Mouse (Mus musculus): ENCODE results near the gene Gm8126.
"Not testable (repeated sequence)": the region's sequence is repeated elsewhere in the genome, so short reads cannot be mapped to it uniquely, and the experiment has no call there.

The Gm8126 gene

DNA sequence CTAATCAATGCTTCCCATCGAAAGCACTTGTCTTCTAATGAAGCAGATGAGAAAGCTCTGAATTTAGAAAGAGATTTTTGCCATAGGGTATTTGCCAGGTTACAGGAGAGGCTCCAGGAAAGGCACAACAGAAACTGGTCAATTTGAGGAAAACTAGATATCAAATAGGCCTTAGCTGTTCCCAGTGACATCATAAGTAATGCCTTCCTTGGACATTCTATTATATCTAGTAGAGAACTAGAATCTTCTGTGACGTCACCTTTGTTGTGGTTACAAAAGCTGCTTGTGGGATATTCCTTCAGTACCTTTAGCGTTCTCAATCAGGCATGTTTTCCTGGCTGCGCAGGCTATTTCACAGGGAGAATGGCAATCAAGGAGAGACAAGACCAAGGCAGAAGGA, at the start of gene Gm8126:
Gm8126 (plus strand) TSS at position 301 of the 400 bp plus-strand sequence.
- DNase-seq (ENCODE audit: low read depth, low spot score) = not testable (repeated sequence)

GRCm38 (mm10) chr14:43235204-43235603, 23.2 kb upstream of the Gm8126 start, which contains the start of gene Gm8122:
Gene Gm8122, minus strand, starts transcription at chr14:43235304.
- not testable (repeated sequence) for DNase-seq (ENCODE audit: low read depth, low spot score)

- DNase-seq (ENCODE audit: low read depth, low spot score) = not testable (repeated sequence)
Observed at GRCm38 (mm10) chr14:43237769-43238168, 20.7 kb upstream of the Gm8126 start.

GRCm38 (mm10) chr14:43249611-43250170, 8.8 kb upstream of the Gm8126 start:
- not testable (repeated sequence) for DNase-seq (ENCODE audit: low read depth, low spot score)

- DNase-seq (ENCODE audit: low read depth, low spot score) = not testable (repeated sequence)
Observed at GRCm38 (mm10) chr14:43250549-43251253, 7.7 kb upstream of the Gm8126 start.

GRCm38 (mm10) chr14:43256511-43256910, 1.9 kb upstream of the Gm8126 start:
- DNase-seq (ENCODE audit: low read depth, low spot score) = not testable (repeated sequence)

DNA sequence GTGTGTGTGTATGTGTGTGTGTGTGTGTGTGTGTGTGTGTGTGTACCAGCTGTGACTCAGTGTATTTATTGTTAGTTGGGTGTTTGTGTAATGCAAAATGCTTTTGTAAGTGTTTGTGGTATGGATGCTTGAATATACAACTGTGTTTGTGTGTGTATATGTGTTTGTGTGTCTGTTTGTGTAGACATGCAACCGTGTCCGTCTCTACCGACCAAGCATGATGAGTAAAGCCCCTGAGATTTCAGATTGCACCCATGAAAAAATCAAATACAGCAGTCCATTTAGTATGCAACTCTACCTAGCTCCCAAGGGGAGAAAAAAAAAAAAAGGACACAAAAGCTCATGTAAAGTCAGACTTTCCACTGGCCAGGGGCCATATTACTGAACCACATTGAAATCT, 5.0 kb downstream of the Gm8126 start:
- DNase-seq (ENCODE audit: low read depth, low spot score) = not testable (repeated sequence)

DNA sequence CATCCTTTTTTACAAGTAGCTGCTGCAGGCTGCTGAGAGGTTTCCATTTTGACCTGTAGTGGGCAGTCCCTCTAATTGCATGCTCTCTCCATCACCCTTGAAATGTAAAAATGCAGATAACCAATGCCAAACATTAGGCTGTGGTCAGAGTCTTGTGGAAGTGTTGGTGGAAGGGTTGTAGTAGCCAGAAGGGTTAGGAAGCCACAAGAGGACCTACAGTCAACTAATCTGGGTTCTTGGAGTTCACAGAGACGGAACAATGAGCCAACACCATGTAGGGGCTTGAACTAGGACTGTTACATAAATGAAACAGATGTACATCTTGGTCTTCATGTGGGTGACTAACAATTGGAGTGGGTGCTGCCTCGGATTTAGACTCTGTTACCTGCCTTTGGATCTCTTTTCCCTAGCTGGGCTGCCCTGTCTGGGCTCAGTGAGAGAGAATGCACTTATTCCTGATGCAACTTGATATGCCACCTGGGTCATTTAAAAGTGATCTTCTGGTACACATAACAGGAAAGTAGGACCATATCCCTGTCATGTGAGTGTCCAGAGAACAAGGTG, 10.2 kb downstream of the Gm8126 start:
- not testable (repeated sequence) for DNase-seq (ENCODE audit: low read depth, low spot score)

DNA sequence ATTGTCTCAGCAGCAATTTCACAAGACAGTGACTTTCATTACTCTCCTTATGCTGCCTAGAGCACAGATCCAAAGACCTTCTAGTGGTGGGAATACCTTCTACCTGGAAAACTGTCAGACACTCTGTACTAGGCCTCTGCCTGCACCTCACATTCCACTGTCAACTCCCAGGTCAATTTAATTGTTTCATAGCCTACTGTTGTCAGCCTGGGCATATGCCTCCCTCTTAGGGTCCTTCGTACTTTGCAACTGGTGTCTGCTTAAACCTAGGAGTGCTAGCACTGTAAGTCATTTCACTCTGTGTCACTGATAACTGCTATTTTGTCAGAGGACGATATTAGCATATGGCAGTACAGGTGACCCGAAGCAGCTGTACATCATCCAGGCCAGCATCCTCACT, 10.8 kb downstream of the Gm8126 start:
- not testable (repeated sequence) for DNase-seq (ENCODE audit: low read depth, low spot score)

- not testable (repeated sequence) for DNase-seq (ENCODE audit: low read depth, low spot score)
Observed at GRCm38 (mm10) chr14:43273161-43273560, 14.7 kb downstream of the Gm8126 start.

DNA sequence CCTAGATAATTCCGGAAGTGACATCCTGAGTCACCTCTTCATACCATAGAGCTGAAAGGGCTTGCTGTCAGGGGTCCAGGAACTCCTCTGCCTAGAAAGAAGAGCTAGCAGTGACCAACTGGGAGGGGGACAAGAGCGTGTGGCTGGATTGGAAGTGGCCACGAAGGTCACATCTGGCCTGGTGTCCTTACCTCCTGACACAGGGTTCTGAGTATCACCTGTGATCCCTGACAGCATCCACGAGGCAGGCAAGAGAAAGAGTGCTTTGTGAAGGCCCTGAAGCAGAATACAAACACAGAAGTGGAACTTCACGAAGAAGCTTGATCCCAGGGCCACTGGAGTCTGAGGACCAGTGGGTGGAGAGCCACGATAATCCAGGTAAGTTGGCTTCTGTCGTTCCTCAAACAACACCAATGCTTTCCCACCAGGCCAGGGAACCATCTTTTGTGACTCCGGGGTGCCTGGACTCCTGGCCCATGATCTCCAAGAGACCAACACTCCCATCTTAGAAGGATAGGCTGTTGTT, 16.6 kb downstream of the Gm8126 start, which contains the start of gene Gm9732:
Gm9732 (plus strand) TSS at position 51 of the 526 bp plus-strand sequence.
- DNase-seq (ENCODE audit: low read depth, low spot score) = not testable (repeated sequence)

DNA sequence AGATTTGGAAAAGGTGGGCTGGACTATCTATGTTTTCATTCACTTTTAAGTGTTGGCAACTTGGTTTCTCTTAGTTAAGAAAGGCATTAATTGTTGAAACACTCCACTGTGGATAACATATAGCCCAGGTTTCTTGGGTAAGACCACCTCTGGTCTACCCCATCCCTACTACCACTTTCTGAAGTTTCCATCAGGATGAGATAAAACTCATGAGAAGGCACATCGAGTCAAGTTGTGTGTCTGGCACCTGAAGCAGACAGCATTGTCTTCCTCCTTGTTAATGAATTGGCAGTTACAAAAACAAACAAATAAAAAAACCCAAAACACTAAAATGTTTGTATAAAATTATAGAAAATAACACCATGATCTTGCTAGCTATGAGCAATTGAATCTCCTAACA, 17.3 kb downstream of the Gm8126 start:
- not testable (repeated sequence) for DNase-seq (ENCODE audit: low read depth, low spot score)

- not testable (repeated sequence) for DNase-seq (ENCODE audit: low read depth, low spot score)
Observed at GRCm38 (mm10) chr14:43277468-43277867, 19.0 kb downstream of the Gm8126 start.

GRCm38 (mm10) chr14:43278146-43278545, 19.7 kb downstream of the Gm8126 start:
- not testable (repeated sequence) for DNase-seq (ENCODE audit: low read depth, low spot score)

DNA sequence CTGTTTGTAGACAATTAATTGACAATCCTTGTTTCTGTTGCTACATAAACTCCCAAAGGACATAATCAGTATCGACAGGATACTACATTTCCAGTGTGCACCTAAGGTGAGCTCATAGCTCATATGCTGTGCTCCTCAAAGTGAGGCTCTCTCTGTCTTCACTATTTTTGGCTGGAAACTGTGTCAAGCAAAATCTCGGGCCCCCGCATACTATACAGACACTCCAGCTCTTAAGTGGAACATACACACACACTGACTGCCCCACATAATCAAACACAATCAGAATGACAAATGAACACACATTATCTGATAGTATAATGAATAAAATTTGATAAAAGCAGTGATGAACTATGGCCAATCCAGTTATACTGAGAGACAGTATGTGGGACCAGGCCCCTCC, 20.2 kb downstream of the Gm8126 start:
- DNase-seq (ENCODE audit: low read depth, low spot score) = not testable (repeated sequence)

DNA sequence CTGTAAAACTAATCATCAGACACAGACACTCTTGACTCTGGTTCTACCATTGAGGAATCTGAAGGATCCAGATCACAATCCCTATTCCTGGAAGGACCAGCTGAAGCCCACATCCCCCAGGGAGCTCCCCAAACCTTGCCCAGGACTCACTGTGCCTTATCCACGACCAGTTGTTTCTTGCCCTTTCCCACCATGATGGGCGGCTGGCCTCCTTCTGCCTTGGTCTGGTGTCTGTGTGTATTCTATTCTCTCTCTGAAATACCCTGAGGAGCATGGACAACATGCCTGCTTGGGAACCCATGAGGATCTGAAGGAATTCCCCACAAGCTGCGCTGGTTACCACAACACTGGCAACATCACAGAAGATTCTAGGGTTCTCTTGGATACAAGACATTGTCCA, 35.1 kb downstream of the Gm8126 start, which contains the start of gene Gm8127:
Gm8127 (minus strand) TSS at position 330 of the 400 bp plus-strand sequence.
- not testable (repeated sequence) for DNase-seq (ENCODE audit: low read depth, low spot score)
